Mouse (Mus musculus) liver, embryonic 15.5 days (tissue): ENCODE measurements around the gene Tjp3. TPM values are rescaled to one million over a fixed set of nuclear protein-coding genes. Genes with fewer than 3 reads are reported as not detected.

Experiments used
- ATAC-seq: fragments of 200-750 bp; cut with Nextera tagmentation; 2 replicates; pipeline ENCODE4 v1.8.0; 2017; ENCODE audit warnings: moderate number of reproducible peaks, mild to moderate bottlenecking, moderate library complexity; ENCODE audit not compliant: insufficient read depth
- H3K27ac ChIP-seq: fragments of 300-500 bp; sonication (generic); replicated peaks from 2 replicates; pipeline ENCODE4 v1.5.1; 2015; ENCODE audit warnings: mild to moderate bottlenecking, inconsistent platforms
- H3K27me3 ChIP-seq: fragments of 300-500 bp; sonication (generic); 2 replicates; pipeline ENCODE4 v1.6.1; 2015; ENCODE audit warnings: mild to moderate bottlenecking, inconsistent platforms
- H3K36me3 ChIP-seq: fragments of 300-500 bp; sonication (generic); replicated peaks from 2 replicates; pipeline ENCODE4 v1.6.1; 2015; ENCODE audit warnings: moderate library complexity, mild to moderate bottlenecking, inconsistent platforms
- H3K4me1 ChIP-seq: fragments of 300-500 bp; sonication (generic); replicated peaks from 2 replicates; pipeline ENCODE4 v1.6.1; 2015; ENCODE audit warnings: inconsistent platforms
- H3K4me2 ChIP-seq: fragments of 300-500 bp; sonication (generic); 2 replicates; pipeline ENCODE4 v1.6.1; 2015; ENCODE audit warnings: moderate library complexity, mild to moderate bottlenecking, inconsistent platforms
- H3K4me3 ChIP-seq: fragments of 300-500 bp; sonication (generic); replicated peaks from 2 replicates; pipeline ENCODE4 v1.5.1; 2015; ENCODE audit warnings: mild to moderate bottlenecking, inconsistent platforms
- H3K9ac ChIP-seq: fragments of 300-500 bp; sonication (generic); 2 replicates; pipeline ENCODE4 v1.6.1; 2015; ENCODE audit warnings: moderate library complexity, mild to moderate bottlenecking, inconsistent platforms
- H3K9me3 ChIP-seq: fragments of 300-500 bp; sonication (generic); replicated peaks from 2 replicates; pipeline ENCODE4 v1.6.1; 2016; ENCODE audit warnings: inconsistent platforms
- WGBS: fragments of 180-500 bp; shearing (Covaris S2); methylation state at CpG from one replicate; pipeline ENCODE4 v1.1.7; 2015; ENCODE audit warnings: mixed read lengths; ENCODE audit not compliant: insufficient replicate concordance; 5-methylcytosine and 5-hydroxymethylcytosine counted together
- polyA plus RNA-seq: library from polyadenylated mRNA; unstranded; fragments of >200 nt; fragmentation: Nextera tagmentation; extraction: Ambion mirVana; gene quantifications from 2 replicates; pipeline ENCODE4 v1.2.1, GENCODE M21; 2015

The Tjp3 gene
- polyA plus RNA-seq, 1 experiment from 2014 or later, result 0.93 TPM

- Histone ChIP-seq H3K4me2 (peak overlapping the region; percentile 30; the same call in 1 of the 2 replicates), H3K4me1 (peaks cover 54% of the 10 kb centered on the region), H3K4me3 (no peak overlapping the region), H3K27me3 (no peaks in the 10 kb centered on the region), H3K9ac (no peak overlapping the region), H3K36me3 (peaks cover 42% of the 10 kb centered on the region), H3K9me3 (no peaks in the 10 kb centered on the region), H3K27ac (no peak overlapping the region)
- no peak for ATAC-seq
- WGBS, result 16% methylated on average over 7 of the region's 9 CpGs
These were observed 13.3 kb upstream of the Tjp3 start for GRCm38 (mm10) chr10:81304597-81305238.

DNA sequence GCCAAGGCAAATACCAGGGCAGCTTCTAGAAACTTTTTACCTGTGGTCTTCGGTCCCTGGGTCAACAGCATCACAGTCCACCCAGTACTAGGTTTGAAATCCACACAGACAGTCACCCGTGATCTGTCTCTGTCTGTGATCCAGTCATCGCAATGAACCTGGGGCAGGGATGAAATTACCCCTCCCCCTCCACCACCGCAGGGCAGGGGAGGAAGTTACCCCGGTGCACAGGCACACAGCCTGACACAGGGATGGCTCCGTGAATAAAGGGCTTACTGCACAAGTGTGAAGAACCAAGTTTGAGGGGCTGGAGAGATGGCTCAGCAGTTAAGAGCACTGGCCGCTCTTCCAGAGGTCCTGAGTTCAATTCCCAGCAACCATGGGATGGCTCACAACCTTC is 12.4 kb upstream of the Tjp3 start:
- WGBS, result 36% methylated on average over 7 of the region's 7 CpGs
- Histone ChIP-seq H3K9ac (no peak overlapping the region), H3K4me1 (peaks cover 64% of the 10 kb centered on the region), H3K36me3 (peaks cover 32% of the 10 kb centered on the region), H3K9me3 (no peaks in the 10 kb centered on the region), H3K27me3 (no peaks in the 10 kb centered on the region), H3K4me3 (no peak overlapping the region), H3K4me2 (peak overlapping the region; percentile 4; the same call in 1 of the 2 replicates), H3K27ac (peak overlapping the region; percentile 56; the same call in 1 of the 2 replicates)
- ATAC-seq, result no peak

DNA sequence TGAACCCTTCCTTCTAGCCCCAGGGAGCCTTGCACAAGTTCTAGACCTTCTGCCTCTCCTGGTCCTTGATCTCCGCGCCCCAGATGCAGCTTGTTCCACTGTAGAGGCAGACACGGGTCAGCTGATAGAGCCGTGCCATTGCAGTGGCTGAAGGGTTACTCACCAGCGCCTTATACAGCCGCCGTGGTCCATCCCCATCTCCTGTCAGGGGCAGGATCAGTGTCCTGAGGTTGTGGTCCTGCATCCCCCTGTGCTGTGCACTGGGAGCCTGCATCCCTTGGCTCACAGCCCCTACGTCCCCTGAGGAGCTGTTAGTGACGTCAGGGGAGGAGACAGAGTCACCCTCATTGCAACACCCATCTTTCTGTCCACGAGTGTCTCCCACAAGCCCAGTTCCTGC is 11.9 kb upstream of the Tjp3 start:
- 0 out of 2 replicates have a peak overlapping the region, but pooled peaks have one; percentile 13 for H3K9ac ChIP-seq
- H3K4me3 ChIP-seq, result no peak overlapping the region
- H3K4me2 ChIP-seq, result peak overlapping the region; percentile 43
- peak overlapping the region; percentile 56 for H3K27ac ChIP-seq
- no peak for ATAC-seq
- H3K36me3 ChIP-seq, result peaks cover 27% of the 10 kb centered on the region
- peaks cover 69% of the 10 kb centered on the region for H3K4me1 ChIP-seq
- 31% methylated on average over 10 of the region's 10 CpGs for whole genome bisulfite sequencing
- no peaks in the 10 kb centered on the region for H3K9me3 ChIP-seq
- no peaks in the 10 kb centered on the region for H3K27me3 ChIP-seq

DNA sequence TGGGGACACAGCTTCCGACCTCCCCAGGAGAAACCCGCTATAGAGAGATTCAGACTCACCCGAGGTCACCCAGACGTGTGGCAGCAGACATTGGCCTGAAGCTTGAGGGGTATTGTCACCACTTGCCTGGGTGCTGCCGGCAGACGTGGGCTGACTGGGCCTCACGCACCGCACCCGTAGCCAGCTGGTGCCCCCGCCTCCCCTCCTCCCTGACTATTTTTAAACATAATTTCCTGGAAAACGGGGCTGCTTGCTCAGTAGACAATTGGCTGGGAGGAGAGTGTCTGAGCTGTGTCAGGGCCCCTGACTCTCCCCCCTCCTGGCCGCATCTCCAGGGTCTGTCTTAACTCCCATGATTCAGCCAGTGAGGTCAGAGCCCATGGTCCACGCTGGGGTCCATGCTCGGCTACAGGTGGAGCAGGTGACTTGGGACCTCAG is 11.4 kb upstream of the Tjp3 start:
- Histone ChIP-seq H3K4me1 (peaks cover 73% of the 10 kb centered on the region), H3K27ac (peak overlapping the region; percentile 56), H3K9me3 (no peaks in the 10 kb centered on the region), H3K4me2 (peak overlapping the region; percentile 43), H3K9ac (peak overlapping the region; percentile 13), H3K36me3 (peaks cover 23% of the 10 kb centered on the region), H3K27me3 (no peaks in the 10 kb centered on the region), H3K4me3 (0 out of 2 replicates have a peak overlapping the region, but pooled peaks have one; percentile 10)
- 0 out of 2 replicates have a peak, but pooled peaks have one; percentile 3 for ATAC-seq
- 13% methylated on average over 14 of the region's 14 CpGs for WGBS

DNA sequence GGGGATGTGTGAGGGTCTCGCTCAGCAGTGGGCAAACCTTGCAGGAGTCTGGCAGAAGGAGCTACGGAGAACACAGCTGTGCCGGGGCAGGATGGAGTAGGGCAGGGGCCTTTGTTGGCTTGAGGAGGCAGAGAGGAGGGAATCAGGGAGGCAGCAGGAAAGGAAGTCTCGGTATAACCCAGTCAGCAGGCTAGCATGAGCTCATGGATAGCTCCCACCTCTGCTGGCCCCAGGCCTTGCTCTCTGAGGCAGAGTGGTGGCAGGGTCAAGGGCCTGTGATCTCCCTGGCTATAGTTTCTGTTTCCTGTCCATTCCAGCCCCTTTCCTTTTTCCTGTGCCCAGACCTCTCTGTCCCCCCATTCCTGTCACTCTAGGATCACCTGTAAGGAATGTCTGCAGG is 10.9 kb upstream of the Tjp3 start:
- Histone ChIP-seq H3K36me3 (peaks cover 18% of the 10 kb centered on the region), H3K9ac (peak overlapping the region; percentile 13), H3K27ac (0 out of 2 replicates have a peak overlapping the region, but pooled peaks have one; percentile 31), H3K4me2 (peak overlapping the region; percentile 43), H3K9me3 (no peaks in the 10 kb centered on the region), H3K27me3 (no peaks in the 10 kb centered on the region), H3K4me3 (0 out of 2 replicates have a peak overlapping the region, but pooled peaks have one; percentile 10), H3K4me1 (peaks cover 79% of the 10 kb centered on the region)
- no peak for ATAC-seq
- WGBS, result 62% methylated on average over 4 of the region's 4 CpGs

DNA sequence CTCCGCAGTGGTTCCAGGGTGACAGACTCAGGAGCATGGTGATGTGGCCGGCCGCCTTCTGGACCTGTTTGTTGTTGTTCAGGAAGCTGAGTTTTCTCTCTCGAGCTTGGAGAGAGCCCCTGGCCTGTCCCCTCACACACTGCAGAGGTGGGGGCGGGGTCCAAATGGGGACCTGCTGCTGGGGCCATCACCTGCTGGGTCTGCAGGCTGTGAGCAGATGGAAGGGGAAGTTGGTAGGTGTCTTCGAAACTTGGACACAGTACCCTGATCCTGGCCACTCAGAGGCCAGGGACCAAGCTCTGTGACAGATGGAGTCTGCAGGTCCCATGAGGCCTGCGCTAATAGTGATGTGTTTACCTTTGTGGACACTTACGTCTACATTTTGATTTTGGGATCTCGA is 9.9 kb upstream of the Tjp3 start:
- H3K9me3 ChIP-seq, result no peaks in the 10 kb centered on the region
- H3K9ac ChIP-seq, result no peak overlapping the region
- 0 out of 2 replicates have a peak overlapping the region, but pooled peaks have one; percentile 86 for H3K27ac ChIP-seq
- H3K36me3 ChIP-seq, result peaks cover 8% of the 10 kb centered on the region
- no peak overlapping the region for H3K4me2 ChIP-seq
- 63% methylated on average over 9 of the region's 9 CpGs for WGBS
- no peak overlapping the region for H3K4me3 ChIP-seq
- H3K27me3 ChIP-seq, result no peaks in the 10 kb centered on the region
- no peak for ATAC-seq
- H3K4me1 ChIP-seq, result peaks cover 88% of the 10 kb centered on the region

DNA sequence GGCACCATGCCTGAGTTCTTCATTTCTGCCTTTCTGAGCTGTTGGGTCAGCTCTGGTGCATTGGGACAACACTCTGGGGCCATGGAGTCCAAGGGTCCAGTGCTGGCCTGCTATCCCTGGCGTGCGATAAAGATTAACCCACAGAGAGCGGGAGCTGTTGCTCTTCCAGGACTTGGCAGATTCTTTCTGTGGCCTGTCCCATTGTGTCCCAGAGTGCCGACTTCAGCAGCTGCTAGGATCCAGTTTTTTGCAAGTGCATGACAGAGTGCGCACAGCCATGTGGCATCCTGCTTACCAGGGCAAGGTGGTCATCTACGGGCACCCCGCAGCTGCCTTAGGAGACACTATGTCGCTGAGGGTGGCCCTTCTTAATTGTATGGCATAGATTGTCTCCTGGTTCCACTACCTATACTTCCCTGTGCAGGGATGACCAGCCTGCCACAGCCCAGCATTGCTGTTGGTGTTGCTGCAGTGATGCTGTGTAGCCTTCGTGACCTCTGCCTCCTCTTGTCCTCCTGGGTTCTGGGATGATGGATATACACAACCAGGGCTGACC is 9.0 kb upstream of the Tjp3 start:
- Histone ChIP-seq H3K27ac (peak overlapping the region; percentile 86), H3K4me3 (no peak overlapping the region), H3K9me3 (no peaks in the 10 kb centered on the region), H3K36me3 (0 out of 2 replicates have a peak, but pooled peaks cover 4% of the 10 kb centered on the region), H3K4me1 (peaks cover 97% of the 10 kb centered on the region), H3K9ac (no peak overlapping the region), H3K27me3 (no peaks in the 10 kb centered on the region), H3K4me2 (peak overlapping the region; percentile 27)
- peak; percentile 36 for ATAC-seq
- WGBS, result 77% methylated on average over 9 of the region's 9 CpGs

- 61% methylated on average over 14 of the region's 14 CpGs for WGBS
- Histone ChIP-seq H3K27ac (peak overlapping the region; percentile 86), H3K4me1 (peaks cover 100% of the 10 kb centered on the region), H3K4me2 (peak overlapping the region; percentile 27), H3K9me3 (no peaks in the 10 kb centered on the region), H3K36me3 (0 out of 2 replicates have a peak, but pooled peaks cover 6% of the 10 kb centered on the region), H3K9ac (no peak overlapping the region), H3K27me3 (no peaks in the 10 kb centered on the region), H3K4me3 (no peak overlapping the region)
- no peak; the same call in 1 of the 2 replicates for ATAC-seq
These were observed 8.4 kb upstream of the Tjp3 start for GRCm38 (mm10) chr10:81299585-81300351.

- Histone ChIP-seq H3K36me3 (0 out of 2 replicates have a peak, but pooled peaks cover 6% of the 10 kb centered on the region), H3K9me3 (no peaks in the 10 kb centered on the region), H3K27ac (peak overlapping the region; percentile 86), H3K27me3 (no peaks in the 10 kb centered on the region), H3K4me2 (peak overlapping the region; percentile 27; the same call in 1 of the 2 replicates), H3K9ac (no peak overlapping the region), H3K4me1 (peaks cover 100% of the 10 kb centered on the region), H3K4me3 (no peak overlapping the region)
- ATAC-seq, result no peak
- 61% methylated on average over 17 of the region's 17 CpGs for WGBS
These were observed 7.2 kb upstream of the Tjp3 start for GRCm38 (mm10) chr10:81298369-81299100.

DNA sequence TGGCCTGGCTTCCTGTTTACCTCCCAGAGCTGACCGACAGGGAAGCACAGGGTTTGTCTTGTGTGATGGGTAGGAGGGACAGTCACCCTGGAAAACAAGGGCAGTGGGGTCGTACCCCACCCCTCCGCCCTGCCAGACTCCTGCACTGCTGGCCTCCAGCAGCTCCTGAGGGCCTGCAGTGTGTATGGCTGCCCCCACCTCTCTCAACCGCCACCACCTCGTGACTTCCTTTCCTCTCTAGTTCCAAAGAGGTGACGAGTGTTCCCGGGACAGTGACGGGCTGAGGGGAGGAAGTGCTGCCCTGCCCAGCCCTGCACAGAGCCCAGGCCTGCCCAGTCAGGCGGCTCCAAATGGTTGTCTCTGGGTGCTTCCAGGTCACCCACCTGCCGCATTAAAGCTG is 6.5 kb upstream of the Tjp3 start:
- Histone ChIP-seq H3K9ac (peak overlapping the region; percentile 6; the same call in 1 of the 2 replicates), H3K4me3 (no peak overlapping the region), H3K9me3 (no peaks in the 10 kb centered on the region), H3K4me2 (peak overlapping the region; percentile 27), H3K4me1 (peaks cover 99% of the 10 kb centered on the region), H3K27me3 (no peaks in the 10 kb centered on the region), H3K27ac (peak overlapping the region; percentile 86), H3K36me3 (0 out of 2 replicates have a peak, but pooled peaks cover 6% of the 10 kb centered on the region)
- ATAC-seq, result peak; percentile 7; the same call in 1 of the 2 replicates
- 23% methylated on average over 10 of the region's 10 CpGs for WGBS
